Mouse (Mus musculus) liver, adult (tissue): ENCODE measurements around the gene Bcat2.
A peak's percentile ranks its signal among the peaks of the same experiment; 100 is the strongest.

Experiments
- GATA4 ChIP-seq: IDR thresholded peaks from 2 replicates; pipeline ENCODE4 v1.6.1; 2014; ENCODE audit warnings: mild to moderate bottlenecking, low read length; ENCODE audit not compliant: insufficient replicate concordance

Bcat2 gene

GRCm38 (mm10) chr7:45570103-45570741 lies at the start of gene Bcat2:
Bcat2 (plus strand) TSS chr7:45570153.
- TF ChIP-seq GATA4, result no peak

DNA sequence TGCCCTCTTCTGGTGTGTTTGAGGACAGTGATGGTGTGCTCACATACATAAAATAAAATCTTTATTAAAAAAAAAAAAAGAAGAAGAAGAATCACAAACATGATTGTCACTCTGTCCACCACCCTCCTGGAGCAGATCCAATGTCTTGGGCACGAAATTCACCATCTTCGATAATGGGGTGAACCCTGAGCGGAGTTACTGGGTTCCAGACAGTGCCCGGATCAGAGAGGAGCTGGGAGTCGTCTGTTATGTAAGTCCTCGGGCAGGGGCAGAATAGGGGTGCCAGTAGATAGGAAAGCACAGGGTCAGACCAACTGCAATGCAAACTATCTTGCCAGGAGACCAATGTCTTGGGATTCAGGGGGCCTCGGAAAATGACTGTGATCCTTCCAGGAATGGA lies 49.3 kb upstream of the Bcat2 start:
- TF ChIP-seq GATA4, result no peak

DNA sequence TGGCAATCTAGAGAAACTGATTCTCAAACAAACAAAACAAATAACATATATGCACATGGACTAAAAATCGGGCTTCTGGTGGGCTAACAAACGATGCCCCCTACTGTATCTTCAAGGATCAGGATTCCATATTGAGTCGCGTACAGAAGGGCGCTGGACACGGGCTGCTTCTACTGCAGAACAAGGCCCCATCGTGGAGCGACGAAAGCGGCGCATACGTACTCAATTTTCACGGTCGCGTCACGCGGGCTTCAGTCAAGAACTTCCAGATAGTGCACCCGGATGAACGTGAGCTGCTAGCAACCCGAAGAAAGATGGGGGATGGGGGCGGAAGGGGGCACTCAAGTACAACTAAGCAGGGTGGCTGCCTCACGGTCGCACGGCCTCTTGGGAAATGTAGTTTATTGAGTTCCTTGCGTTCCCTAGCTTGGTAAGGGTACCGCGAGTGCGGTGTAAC lies 48.2 kb upstream of the Bcat2 start:
- peak; percentile 54; the same call in 1 of the 2 replicates for TF ChIP-seq GATA4

- TF ChIP-seq GATA4, result no peak
Observed at GRCm38 (mm10) chr7:45522194-45522752, 47.7 kb upstream of the Bcat2 start.

GRCm38 (mm10) chr7:45522957-45523676 lies 46.8 kb upstream of the Bcat2 start:
- TF ChIP-seq GATA4, result no peak

DNA sequence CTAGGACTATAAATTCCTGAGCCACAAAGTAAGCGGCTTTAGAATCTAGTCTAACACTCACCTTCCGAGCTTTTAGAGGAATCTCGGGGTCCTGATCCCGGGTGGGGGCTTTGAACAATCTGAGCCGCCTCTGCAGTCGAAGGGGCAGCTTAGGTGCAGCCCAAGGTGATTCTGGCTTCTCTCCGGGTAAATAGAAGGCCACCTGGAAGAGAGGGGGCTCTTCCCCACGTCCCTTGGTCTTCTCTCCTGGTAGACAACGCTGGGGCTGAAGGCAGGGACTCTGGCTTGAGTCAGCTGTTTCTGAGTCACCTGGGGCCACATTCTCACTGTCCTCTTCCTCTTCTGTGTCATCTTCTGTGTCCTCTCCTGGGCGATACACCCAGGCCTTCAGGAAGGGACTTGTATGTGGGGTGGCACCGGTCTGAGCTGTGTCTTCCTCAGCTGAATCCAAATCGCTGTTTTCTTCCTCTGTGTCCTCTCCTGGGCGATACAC lies 46.2 kb upstream of the Bcat2 start:
- TF ChIP-seq GATA4, result no peak

DNA sequence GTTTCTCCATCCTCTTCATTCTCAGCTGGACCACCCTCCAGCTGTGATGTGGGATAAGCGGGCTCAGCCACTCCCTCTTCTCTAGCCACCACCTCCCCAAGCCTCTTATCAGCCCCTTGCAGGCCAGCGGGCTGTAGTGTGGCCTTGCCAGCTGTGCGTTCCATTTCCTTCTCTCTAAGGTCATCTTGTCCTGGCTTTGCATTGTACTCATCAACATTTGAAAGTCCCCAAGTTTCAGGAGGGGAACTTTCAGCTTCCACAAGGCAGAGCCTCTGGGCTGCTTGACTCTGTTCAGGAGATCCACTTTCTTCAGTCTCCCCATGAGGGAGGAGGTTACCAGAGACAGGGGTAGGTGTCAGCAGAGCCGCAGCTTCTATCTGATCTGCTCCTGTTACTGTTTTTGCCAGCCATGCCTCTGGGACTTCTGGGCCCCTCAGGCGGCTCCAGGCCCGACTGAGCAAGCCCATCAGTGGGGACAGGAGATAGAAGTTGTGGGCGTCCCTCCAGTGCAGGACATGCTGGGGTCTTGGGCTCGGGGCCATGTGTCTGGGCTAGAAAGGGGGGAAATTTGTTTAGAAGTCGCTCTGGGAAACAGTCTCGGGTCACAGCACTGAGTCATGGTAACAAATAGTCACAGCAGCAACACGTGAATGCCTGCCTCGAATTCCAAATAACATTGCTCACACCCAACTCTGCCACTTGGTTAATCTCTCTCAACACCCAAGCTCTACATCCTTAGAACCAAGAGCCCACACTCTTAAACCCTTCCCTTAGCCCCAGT lies 44.9 kb upstream of the Bcat2 start:
- TF ChIP-seq GATA4, result peak; percentile 57; the same call in 1 of the 2 replicates

DNA sequence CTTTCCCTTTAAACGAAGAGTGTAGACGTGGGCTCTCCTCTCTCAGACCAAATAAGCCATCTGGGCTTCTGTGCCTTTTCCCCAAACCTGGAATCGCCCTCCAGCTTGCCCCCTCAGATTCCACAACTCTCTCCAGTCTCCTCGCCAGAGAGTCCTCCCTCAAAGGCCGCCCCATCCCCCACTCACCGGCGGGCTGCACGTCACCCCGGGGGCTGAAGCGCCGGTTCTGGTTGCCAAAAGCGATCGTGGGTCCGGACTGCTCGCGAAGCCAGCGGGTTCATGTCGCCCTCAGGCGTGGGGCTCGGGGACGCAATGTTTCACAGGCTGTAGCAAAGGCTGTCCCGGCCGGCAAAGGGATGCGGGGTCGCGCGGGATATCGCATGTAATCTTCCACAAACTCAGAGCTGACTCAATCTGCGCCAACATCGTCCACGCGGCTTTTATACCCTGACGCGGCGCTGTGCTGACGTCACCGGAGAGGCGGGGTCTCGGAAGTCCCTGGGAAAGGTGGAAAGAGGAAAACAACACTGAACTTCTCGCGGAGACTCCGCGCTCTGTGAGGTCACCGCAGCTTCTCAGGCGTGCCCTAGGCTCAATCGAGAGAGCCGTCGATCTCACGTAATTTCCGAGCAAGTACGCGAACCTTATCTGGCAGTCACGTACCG lies 44.0 kb upstream of the Bcat2 start, which contains the start of the genes Ppp1r15a and Plekha4:
TSS of gene Ppp1r15a (minus strand) at position 460 of the 665 bp plus-strand sequence.
TSS of gene Plekha4 (plus strand) at position 522 of the 665 bp plus-strand sequence.
- peak; percentile 88; the same call in 1 of the 2 replicates for TF ChIP-seq GATA4

DNA sequence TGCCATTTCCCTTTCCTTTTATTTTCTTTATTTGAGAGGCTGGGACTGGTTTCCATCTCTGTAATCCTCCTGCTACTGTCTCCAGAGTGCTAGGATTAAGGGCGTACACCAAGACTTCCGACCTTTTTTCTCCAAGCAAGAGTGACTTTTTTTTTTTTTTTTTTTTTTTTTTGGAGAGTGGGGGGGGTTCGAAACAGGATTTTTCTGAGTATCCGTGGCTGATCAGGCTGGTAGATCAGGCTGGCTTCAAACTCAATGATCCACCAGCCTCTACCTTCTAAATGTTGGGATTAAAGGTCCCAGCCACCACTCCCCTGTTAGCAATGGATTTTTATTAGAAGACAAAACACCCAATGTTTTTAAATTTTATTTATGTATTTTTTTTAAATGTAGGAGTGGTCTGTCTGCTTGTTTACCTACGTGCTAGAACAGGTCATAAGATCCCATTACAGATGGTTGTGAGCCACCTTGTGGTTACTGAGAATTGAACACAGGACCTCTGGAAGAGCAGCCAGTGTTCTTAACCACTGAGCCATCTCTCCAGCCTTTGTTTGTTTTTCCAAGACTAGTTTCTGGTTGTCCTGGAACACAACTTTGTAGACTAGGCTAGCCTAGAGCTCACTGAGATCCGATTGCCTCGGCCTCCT lies 43.4 kb upstream of the Bcat2 start:
- no peak for TF ChIP-seq GATA4

DNA sequence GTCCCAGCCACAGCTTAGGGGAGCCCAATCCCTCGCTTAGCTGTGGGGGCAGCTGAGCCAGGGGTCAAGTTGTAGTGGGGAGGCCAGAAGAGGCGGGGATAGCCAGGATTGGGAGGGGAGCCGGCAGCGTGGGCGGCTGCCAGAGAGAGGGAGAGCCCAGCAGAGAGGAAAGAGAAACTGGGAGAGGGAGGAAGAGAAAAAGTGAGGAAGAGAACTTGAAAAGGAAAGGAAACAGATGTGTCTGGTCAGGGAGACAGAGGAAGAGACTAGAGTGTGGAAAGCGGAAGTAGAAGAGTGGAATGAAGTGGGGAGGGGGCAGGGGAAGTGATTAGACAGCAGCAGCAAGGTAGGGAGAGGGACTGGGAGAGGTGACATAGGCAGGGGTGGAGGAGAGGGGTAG lies 40.5 kb upstream of the Bcat2 start:
- TF ChIP-seq GATA4, result no peak

- TF ChIP-seq GATA4, result no peak
Observed at GRCm38 (mm10) chr7:45530643-45531042, 39.3 kb upstream of the Bcat2 start.

GRCm38 (mm10) chr7:45535676-45536075 lies 34.3 kb upstream of the Bcat2 start:
- no peak for TF ChIP-seq GATA4

GRCm38 (mm10) chr7:45537602-45538001 lies 32.4 kb upstream of the Bcat2 start:
- TF ChIP-seq GATA4, result no peak
